Mouse (Mus musculus) c-Kit-positive CD71-positive TER-119-positive erythroid progenitor cells, embryonic 14.5 days (primary cell): Measurements from ENCODE around the gene Fars2.

ENCODE experiments used
- DNase-seq: peaks from one replicate; pipeline ENCODE4 v3.0.0-alpha.2; 2013; ENCODE audit warnings: low spot score

Fars2 gene

GRCm38 (mm10) chr13:36577916-36578568, 460.8 kb downstream of the Fars2 start:
- no peak for DNase-seq

- DNase-seq = no peak
These were observed 461.5 kb downstream of the Fars2 start for GRCm38 (mm10) chr13:36578569-36579333.

GRCm38 (mm10) chr13:36582406-36583070, 465.3 kb downstream of the Fars2 start:
- no peak for DNase-seq

GRCm38 (mm10) chr13:36583481-36584151, 466.4 kb downstream of the Fars2 start:
- DNase-seq = no peak

- no peak for DNase-seq
These were observed 467.0 kb downstream of the Fars2 start for GRCm38 (mm10) chr13:36584197-36584596.

GRCm38 (mm10) chr13:36589092-36589491, 471.9 kb downstream of the Fars2 start:
- DNase-seq = no peak

- no peak for DNase-seq
These were observed 475.1 kb downstream of the Fars2 start for GRCm38 (mm10) chr13:36592291-36592690.

- no peak for DNase-seq
These were observed 489.5 kb downstream of the Fars2 start for GRCm38 (mm10) chr13:36606717-36607116.

- no peak for DNase-seq
These were observed 490.7 kb downstream of the Fars2 start for GRCm38 (mm10) chr13:36607871-36608270.

- no peak for DNase-seq
These were observed 493.2 kb downstream of the Fars2 start for GRCm38 (mm10) chr13:36610426-36610825.

GRCm38 (mm10) chr13:36612785-36613750, 495.9 kb downstream of the Fars2 start:
- DNase-seq = no peak

- DNase-seq = no peak
These were observed 503.5 kb downstream of the Fars2 start for GRCm38 (mm10) chr13:36620498-36621332.

- no peak for DNase-seq
These were observed 504.1 kb downstream of the Fars2 start for GRCm38 (mm10) chr13:36621333-36621659.

- no peak for DNase-seq
These were observed 506.3 kb downstream of the Fars2 start for GRCm38 (mm10) chr13:36623556-36623955.

GRCm38 (mm10) chr13:36629154-36629553, 511.9 kb downstream of the Fars2 start:
- no peak for DNase-seq

- no peak for DNase-seq
These were observed 531.0 kb downstream of the Fars2 start for GRCm38 (mm10) chr13:36648257-36648656.

- DNase-seq = no peak
These were observed 537.0 kb downstream of the Fars2 start for GRCm38 (mm10) chr13:36654251-36654650.

GRCm38 (mm10) chr13:36679345-36679744, 562.1 kb downstream of the Fars2 start:
- DNase-seq = no peak

- no peak for DNase-seq
These were observed 563.6 kb downstream of the Fars2 start for GRCm38 (mm10) chr13:36680690-36681355.

GRCm38 (mm10) chr13:36683581-36683980, 566.4 kb downstream of the Fars2 start:
- no peak for DNase-seq
